Mouse (Mus musculus): ENCODE data around the gene Nkd2. TPM values are rescaled to one million over a fixed set of nuclear protein-coding genes. Genes with fewer than 3 reads are reported as not detected.

The Nkd2 gene
- polyA plus RNA-seq, 1 experiment from 2014 or later, result 2.4 TPM

GRCm38 (mm10) chr13:73818921-73819320 lies 28.5 kb downstream of the Nkd2 start:
- H3K4me2 ChIP-seq (ENCODE audit: low read length), result no peak overlapping the region
- no peak overlapping the region for H3K4me3 ChIP-seq (ENCODE audit: control insufficient read depth in 1 of 2, insufficient read depth in 1 of 2, low read depth in 1 of 2, low read length in 2 of 2)
- H3K27ac ChIP-seq (replicated peaks in 1 of 2; ENCODE audit: control insufficient read depth in 1 of 2, insufficient read depth in 1 of 2, low read depth in 2 of 2, low read length in 2 of 2), result no peak overlapping the region; a peak in 1 of 4 replicates
- no peak for ATAC-seq (ENCODE audit: insufficient number of reproducible peaks, insufficient read depth, low FRiP score, low read depth)
- no peaks in the 10 kb centered on the region for H3K9me3 ChIP-seq (ENCODE audit: control insufficient read depth, low read length)
- 55% methylated on average over 3 of the region's 3 CpGs for WGBS
- H3K36me3 ChIP-seq (ENCODE audit: control insufficient read depth, insufficient read depth, low read length), result peaks cover 33% of the 10 kb centered on the region
- no peak overlapping the region for H3K9ac ChIP-seq (ENCODE audit: low read length)
- H3K27me3 ChIP-seq (ENCODE audit: control insufficient read depth, insufficient read depth, low read length), result no peaks in the 10 kb centered on the region
- H3K4me1 ChIP-seq (ENCODE audit: control insufficient read depth in 2 of 2, insufficient read depth in 2 of 2, low read length in 2 of 2), result 0 out of 4 replicates have a peak, but pooled peaks cover 0 to 3% of the 10 kb centered on the region in 2 experiments

- H3K27me3 ChIP-seq (ENCODE audit: control insufficient read depth, insufficient read depth, low read length), result no peaks in the 10 kb centered on the region
Observed at GRCm38 (mm10) chr13:73816338-73816737, 31.1 kb downstream of the Nkd2 start.

GRCm38 (mm10) chr13:73814181-73814580 lies 33.2 kb downstream of the Nkd2 start:
- no peak overlapping the region for H3K27ac ChIP-seq (replicated peaks in 1 of 2; ENCODE audit: control insufficient read depth in 1 of 2, insufficient read depth in 1 of 2, low read depth in 2 of 2, low read length in 2 of 2)
- ATAC-seq (ENCODE audit: insufficient number of reproducible peaks, insufficient read depth, low FRiP score, low read depth), result no peak
- H3K27me3 ChIP-seq (ENCODE audit: control insufficient read depth, insufficient read depth, low read length), result no peaks in the 10 kb centered on the region
- peaks cover 81% of the 10 kb centered on the region for H3K36me3 ChIP-seq (ENCODE audit: control insufficient read depth, insufficient read depth, low read length)
- 88% methylated on average over 7 of the region's 7 CpGs for WGBS
- no peaks in the 10 kb centered on the region for H3K9me3 ChIP-seq (ENCODE audit: control insufficient read depth, low read length)
- H3K4me3 ChIP-seq (ENCODE audit: control insufficient read depth in 1 of 2, insufficient read depth in 1 of 2, low read depth in 1 of 2, low read length in 2 of 2), result no peak overlapping the region
- H3K4me1 ChIP-seq (ENCODE audit: control insufficient read depth in 2 of 2, insufficient read depth in 2 of 2, low read length in 2 of 2), result 0 out of 4 replicates have a peak, but pooled peaks cover 0 to 3% of the 10 kb centered on the region in 2 experiments
- no peak overlapping the region for H3K4me2 ChIP-seq (ENCODE audit: low read length)
- H3K9ac ChIP-seq (ENCODE audit: low read length), result no peak overlapping the region

More at GRCm38 (mm10) chr13:73816338-73816737, 31.1 kb downstream of the Nkd2 start:
- no peak overlapping the region for H3K4me2 ChIP-seq (ENCODE audit: low read length)
- no peak for ATAC-seq (ENCODE audit: insufficient number of reproducible peaks, insufficient read depth, low FRiP score, low read depth)
- H3K9ac ChIP-seq (ENCODE audit: low read length), result no peak overlapping the region
- H3K27ac ChIP-seq (replicated peaks in 1 of 2; ENCODE audit: control insufficient read depth in 1 of 2, insufficient read depth in 1 of 2, low read depth in 2 of 2, low read length in 2 of 2), result no peak overlapping the region
- H3K4me3 ChIP-seq (ENCODE audit: control insufficient read depth in 1 of 2, insufficient read depth in 1 of 2, low read depth in 1 of 2, low read length in 2 of 2), result no peak overlapping the region
- 0 out of 4 replicates have a peak, but pooled peaks cover 0 to 3% of the 10 kb centered on the region in 2 experiments for H3K4me1 ChIP-seq (ENCODE audit: control insufficient read depth in 2 of 2, insufficient read depth in 2 of 2, low read length in 2 of 2)
- WGBS, result 83% methylated on average over 6 of the region's 6 CpGs
- H3K36me3 ChIP-seq (ENCODE audit: control insufficient read depth, insufficient read depth, low read length), result peaks cover 59% of the 10 kb centered on the region
- no peaks in the 10 kb centered on the region for H3K9me3 ChIP-seq (ENCODE audit: control insufficient read depth, low read length)

- Histone ChIP-seq H3K4me2 (ENCODE audit: low read length) (no peak overlapping the region), H3K9ac (ENCODE audit: low read length) (no peak overlapping the region), H3K27ac (replicated peaks in 1 of 2; ENCODE audit: control insufficient read depth in 1 of 2, insufficient read depth in 1 of 2, low read depth in 2 of 2, low read length in 2 of 2) (no peak overlapping the region), H3K4me3 (ENCODE audit: control insufficient read depth in 1 of 2, insufficient read depth in 1 of 2, low read depth in 1 of 2, low read length in 2 of 2) (no peak overlapping the region), H3K9me3 (ENCODE audit: control insufficient read depth, low read length) (no peaks in the 10 kb centered on the region), H3K27me3 (ENCODE audit: control insufficient read depth, insufficient read depth, low read length) (no peaks in the 10 kb centered on the region), H3K36me3 (ENCODE audit: control insufficient read depth, insufficient read depth, low read length) (peaks cover 87% of the 10 kb centered on the region), H3K4me1 (ENCODE audit: control insufficient read depth in 2 of 2, insufficient read depth in 2 of 2, low read length in 2 of 2) (0 out of 4 replicates have a peak, but pooled peaks cover 0 to 3% of the 10 kb centered on the region in 2 experiments)
- no peak for ATAC-seq (ENCODE audit: insufficient number of reproducible peaks, insufficient read depth, low FRiP score, low read depth)
- 90% methylated on average over 3 of the region's 3 CpGs for WGBS
Observed at GRCm38 (mm10) chr13:73812936-73813335, 34.5 kb downstream of the Nkd2 start.

- no peaks in the 10 kb centered on the region for H3K27me3 ChIP-seq (ENCODE audit: control insufficient read depth, insufficient read depth, low read length)
- H3K9me3 ChIP-seq (ENCODE audit: control insufficient read depth, low read length), result no peaks in the 10 kb centered on the region
- WGBS, result 90% methylated on average over 5 of the region's 5 CpGs
- H3K9ac ChIP-seq (ENCODE audit: low read length), result no peak overlapping the region
- peaks cover 83% of the 10 kb centered on the region for H3K36me3 ChIP-seq (ENCODE audit: control insufficient read depth, insufficient read depth, low read length)
- peaks cover 13 to 24% of the 10 kb centered on the region in 2 experiments for H3K4me1 ChIP-seq (ENCODE audit: control insufficient read depth in 2 of 2, insufficient read depth in 2 of 2, low read length in 2 of 2)
- H3K4me2 ChIP-seq (ENCODE audit: low read length), result no peak overlapping the region
- H3K27ac ChIP-seq (replicated peaks in 1 of 2; ENCODE audit: control insufficient read depth in 1 of 2, insufficient read depth in 1 of 2, low read depth in 2 of 2, low read length in 2 of 2), result peak overlapping the region; percentile 97 to 98
- ATAC-seq (ENCODE audit: insufficient number of reproducible peaks, insufficient read depth, low FRiP score, low read depth), result no peak
- H3K4me3 ChIP-seq (ENCODE audit: control insufficient read depth in 1 of 2, insufficient read depth in 1 of 2, low read depth in 1 of 2, low read length in 2 of 2), result no peak overlapping the region
Observed at GRCm38 (mm10) chr13:73804914-73805313, 42.5 kb downstream of the Nkd2 start.

- peak overlapping the region; percentile 97 to 98 for H3K27ac ChIP-seq (replicated peaks in 1 of 2; ENCODE audit: control insufficient read depth in 1 of 2, insufficient read depth in 1 of 2, low read depth in 2 of 2, low read length in 2 of 2)
- no peaks in the 10 kb centered on the region for H3K9me3 ChIP-seq (ENCODE audit: control insufficient read depth, low read length)
- no peaks in the 10 kb centered on the region for H3K27me3 ChIP-seq (ENCODE audit: control insufficient read depth, insufficient read depth, low read length)
- H3K36me3 ChIP-seq (ENCODE audit: control insufficient read depth, insufficient read depth, low read length), result peaks cover 83% of the 10 kb centered on the region
- peak; percentile 91 for ATAC-seq (ENCODE audit: insufficient number of reproducible peaks, insufficient read depth, low FRiP score, low read depth)
- H3K4me3 ChIP-seq (ENCODE audit: control insufficient read depth in 1 of 2, insufficient read depth in 1 of 2, low read depth in 1 of 2, low read length in 2 of 2), result no peak overlapping the region
- 0 out of 2 replicates have a peak overlapping the region, but pooled peaks have one; percentile 30 for H3K4me2 ChIP-seq (ENCODE audit: low read length)
- H3K4me1 ChIP-seq (ENCODE audit: control insufficient read depth in 2 of 2, insufficient read depth in 2 of 2, low read length in 2 of 2), result peaks cover 13 to 26% of the 10 kb centered on the region in 2 experiments
- 33% methylated on average over 8 of the region's 8 CpGs for WGBS
- H3K9ac ChIP-seq (ENCODE audit: low read length), result peak overlapping the region; percentile 65; the same call in 1 of the 2 replicates
Observed at GRCm38 (mm10) chr13:73803450-73804178, 43.8 kb downstream of the Nkd2 start.

GRCm38 (mm10) chr13:73799110-73799509 lies 48.3 kb downstream of the Nkd2 start:
- H3K27ac ChIP-seq (replicated peaks in 1 of 2; ENCODE audit: control insufficient read depth in 1 of 2, insufficient read depth in 1 of 2, low read depth in 2 of 2, low read length in 2 of 2), result no peak overlapping the region
- H3K9ac ChIP-seq (ENCODE audit: low read length), result no peak overlapping the region
- no peak overlapping the region for H3K4me2 ChIP-seq (ENCODE audit: low read length)
- no peaks in the 10 kb centered on the region for H3K27me3 ChIP-seq (ENCODE audit: control insufficient read depth, insufficient read depth, low read length)
- WGBS, result 80% methylated on average over 5 of the region's 5 CpGs
- ATAC-seq (ENCODE audit: insufficient number of reproducible peaks, insufficient read depth, low FRiP score, low read depth), result no peak
- no peaks in the 10 kb centered on the region for H3K9me3 ChIP-seq (ENCODE audit: control insufficient read depth, low read length)
- H3K36me3 ChIP-seq (ENCODE audit: control insufficient read depth, insufficient read depth, low read length), result peaks cover 90% of the 10 kb centered on the region
- peaks cover 4 to 15% of the 10 kb centered on the region in 2 experiments for H3K4me1 ChIP-seq (ENCODE audit: control insufficient read depth in 2 of 2, insufficient read depth in 2 of 2, low read length in 2 of 2)
- no peak overlapping the region for H3K4me3 ChIP-seq (ENCODE audit: control insufficient read depth in 1 of 2, insufficient read depth in 1 of 2, low read depth in 1 of 2, low read length in 2 of 2)
